Mouse (Mus musculus): ENCODE data around the gene Hoxb9.

Hoxb9 gene

DNA sequence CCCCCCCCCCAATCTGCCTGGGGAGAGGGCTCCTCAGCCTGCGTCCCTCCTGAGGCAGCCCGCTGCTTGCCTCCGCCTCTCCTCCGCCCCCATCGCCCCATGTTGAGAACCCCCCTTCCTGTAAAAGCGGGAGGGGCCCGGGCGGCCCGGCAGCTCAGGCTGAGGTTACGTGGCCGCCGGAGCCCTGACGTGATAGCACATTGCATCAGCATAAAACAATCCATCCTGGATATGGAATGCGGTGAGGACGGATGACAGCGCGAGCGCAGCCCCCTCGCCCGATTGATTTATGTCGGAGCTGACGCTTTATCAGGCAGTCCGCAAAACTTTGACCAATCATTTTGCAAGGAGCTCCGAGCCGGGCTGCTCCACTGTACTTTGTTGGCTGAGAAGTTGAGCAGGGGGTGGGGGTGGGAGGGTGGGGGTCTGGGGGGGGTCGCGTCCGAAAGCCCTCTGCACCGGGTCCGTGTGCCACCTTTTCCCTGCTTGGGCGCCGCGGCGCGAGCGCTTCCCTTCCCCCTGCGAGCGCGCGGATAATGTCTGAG lies at the start of gene Hoxb9:
Gene Hoxb9 (plus strand): TSS at position 462 of the 545 bp plus-strand sequence.
- no peak for DNase-seq

DNA sequence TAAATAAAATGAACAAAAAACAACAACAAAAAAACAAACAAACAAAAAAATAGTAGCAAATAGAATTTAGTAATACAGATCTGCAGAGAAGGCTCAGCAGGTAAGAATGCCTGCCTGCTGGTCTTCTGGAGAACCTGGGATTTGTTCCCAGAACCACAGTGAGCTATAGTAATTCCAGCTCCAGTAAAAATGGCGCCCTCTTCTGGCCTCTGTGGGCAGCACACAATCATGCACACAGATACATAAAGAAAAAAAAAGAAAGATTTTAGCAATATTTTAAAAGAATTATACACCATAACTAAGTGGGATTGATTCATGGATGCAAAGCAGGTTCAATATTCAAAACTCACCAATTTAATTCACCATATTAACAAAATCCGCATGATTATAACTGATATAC lies 47.4 kb upstream of the Hoxb9 start:
- peak in 1 of 2 experiments; percentile 24 for DNase-seq

- no peak for DNase-seq
Observed at GRCm38 (mm10) chr11:96227676-96228075, 43.6 kb upstream of the Hoxb9 start.

- peak; percentile 55 to 57 for DNase-seq
Observed at GRCm38 (mm10) chr11:96234906-96235305, 36.4 kb upstream of the Hoxb9 start.

DNA sequence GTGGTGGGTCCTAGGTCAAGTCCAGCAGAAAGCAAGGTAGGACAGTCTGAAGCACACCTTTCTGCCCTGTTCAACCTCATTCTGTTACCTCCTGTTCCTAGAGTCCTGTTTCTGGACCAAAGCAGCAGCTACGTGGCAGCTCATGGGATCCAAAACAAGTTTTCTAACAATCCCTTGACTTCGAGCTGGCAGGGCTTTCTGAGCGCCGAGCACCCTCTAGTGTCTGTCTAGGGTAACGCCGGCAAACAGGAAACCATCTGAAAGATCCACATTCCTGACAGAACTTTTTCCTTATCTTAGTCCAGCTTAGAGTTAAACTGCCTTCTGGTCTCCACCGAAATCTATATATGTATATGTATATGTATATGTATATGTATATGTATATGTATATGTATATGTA lies 31.0 kb upstream of the Hoxb9 start:
- peak; percentile 53 to 66 for DNase-seq

DNA sequence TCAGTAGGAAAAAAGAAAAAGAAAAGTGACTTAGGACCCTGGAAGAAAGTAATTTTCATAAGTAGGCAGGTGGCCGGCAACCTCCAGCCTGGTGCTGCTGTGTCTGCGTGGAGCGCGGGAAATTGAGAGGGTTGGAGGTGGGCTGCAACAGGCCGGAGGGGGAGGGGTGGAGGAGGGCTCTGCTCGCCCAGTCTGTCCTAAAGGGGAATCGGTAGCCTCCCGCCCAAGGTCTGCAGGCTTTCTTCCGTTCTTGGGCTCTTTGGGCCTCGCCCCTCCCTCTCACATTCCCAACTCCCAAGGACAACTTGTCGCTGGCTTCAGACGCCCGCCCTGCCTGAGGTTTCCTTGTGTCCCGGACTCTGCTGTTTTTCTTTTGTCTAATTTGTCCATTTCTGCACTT lies 20.4 kb upstream of the Hoxb9 start:
- no peak for DNase-seq

- DNase-seq = no peak
Observed at GRCm38 (mm10) chr11:96251480-96252031, 19.7 kb upstream of the Hoxb9 start.

- no peak for DNase-seq
Observed at GRCm38 (mm10) chr11:96252541-96253120, 18.6 kb upstream of the Hoxb9 start.

GRCm38 (mm10) chr11:96254221-96254620 lies 17.0 kb upstream of the Hoxb9 start:
- no peak for DNase-seq

DNA sequence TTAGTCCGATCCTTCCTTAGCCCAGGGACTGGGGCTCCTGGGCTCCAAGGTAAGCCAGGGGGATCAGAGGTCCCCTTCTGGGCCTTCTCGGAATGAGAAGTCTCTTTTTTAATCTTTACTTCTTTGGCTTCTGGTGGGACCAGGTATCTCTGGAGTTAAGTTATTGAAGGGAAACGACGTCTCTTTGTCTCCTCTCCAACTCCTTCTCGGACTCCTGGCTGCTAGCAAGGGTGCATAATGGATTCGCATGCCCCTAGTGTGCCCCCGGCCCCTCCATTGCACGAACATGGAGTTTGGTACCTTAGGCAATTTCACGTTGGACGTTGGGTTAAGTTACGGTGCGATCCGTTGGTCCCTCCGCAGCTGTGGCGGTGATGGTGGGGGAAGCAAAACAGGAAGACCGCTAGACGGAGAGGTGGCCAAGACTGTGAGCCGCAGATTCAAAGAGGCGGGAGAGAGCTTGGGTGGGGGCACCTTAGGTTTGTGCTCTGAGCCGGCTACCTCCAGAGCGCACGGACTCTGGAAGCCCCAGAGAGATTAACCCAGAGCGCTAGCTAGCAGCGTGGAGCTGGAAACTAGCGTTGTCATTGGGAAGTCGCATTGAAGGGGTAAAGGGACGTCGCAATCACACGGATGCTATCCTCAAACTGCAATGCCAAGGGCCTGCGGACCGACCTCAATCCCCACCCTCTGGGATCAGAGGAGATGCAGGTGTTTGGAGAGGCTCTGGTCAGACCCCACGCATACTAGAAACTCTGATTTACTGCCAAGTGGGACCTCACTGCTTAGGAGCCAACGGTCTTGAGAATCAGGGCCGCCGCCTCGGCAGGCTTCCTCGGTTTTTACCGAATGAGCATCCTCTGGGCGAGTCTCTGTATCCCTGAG lies 15.9 kb upstream of the Hoxb9 start:
- DNase-seq = no peak

DNA sequence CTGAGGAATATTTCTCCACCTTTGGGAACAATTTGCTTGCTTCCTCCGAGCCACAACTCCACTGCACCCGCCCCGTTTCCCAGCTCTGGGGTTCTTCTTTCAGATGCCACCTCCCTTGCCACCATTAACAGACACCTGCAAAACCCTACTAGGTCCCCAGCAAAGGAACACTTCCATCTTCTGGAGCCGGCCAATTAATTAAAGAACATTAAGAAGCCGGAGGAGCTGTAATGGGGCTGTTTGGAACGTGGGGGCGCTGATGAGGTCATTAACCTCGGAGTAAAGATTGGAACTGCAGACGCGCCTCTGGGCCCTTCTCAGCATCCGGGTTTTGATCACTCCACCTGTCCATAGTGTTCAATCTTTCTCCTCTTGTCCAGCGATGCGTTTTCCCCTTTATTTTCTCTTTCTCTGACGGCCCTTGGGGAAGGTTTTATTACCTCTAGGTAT lies 15.2 kb upstream of the Hoxb9 start:
- no peak for DNase-seq

GRCm38 (mm10) chr11:96257141-96257540 lies 14.1 kb upstream of the Hoxb9 start:
- DNase-seq = no peak

GRCm38 (mm10) chr11:96259038-96259437 lies 12.2 kb upstream of the Hoxb9 start:
- DNase-seq = no peak

GRCm38 (mm10) chr11:96259511-96259910 lies 11.7 kb upstream of the Hoxb9 start:
- DNase-seq = no peak

GRCm38 (mm10) chr11:96260310-96260970 lies 10.8 kb upstream of the Hoxb9 start:
- no peak for DNase-seq

DNA sequence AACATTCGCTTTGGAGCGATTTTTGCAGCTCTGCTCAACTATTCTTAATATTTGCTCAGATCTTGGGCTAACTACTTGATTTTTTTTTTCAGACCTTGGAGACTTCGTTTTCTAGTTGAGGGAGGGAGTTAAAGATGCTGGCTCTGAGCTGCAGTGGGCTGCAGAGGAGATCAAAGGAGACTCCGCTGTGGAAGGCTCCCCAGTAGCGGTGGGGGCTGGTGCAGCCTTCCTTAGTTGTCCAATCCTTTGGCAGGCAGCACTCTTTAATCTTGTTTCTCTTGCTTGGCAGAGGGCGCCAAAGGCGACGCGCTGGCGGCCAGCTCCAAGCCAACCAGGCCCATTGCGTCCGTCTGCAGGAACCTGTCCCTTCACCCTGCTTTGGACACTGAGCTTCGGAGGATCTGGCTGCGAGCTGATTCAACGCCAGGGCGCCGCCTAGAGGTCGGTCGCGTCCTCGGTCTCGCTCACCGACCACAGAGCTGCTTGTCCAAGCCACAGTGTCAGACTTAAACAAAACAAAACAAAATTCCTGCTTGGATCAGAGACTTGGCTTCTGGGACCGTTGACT lies 9.8 kb upstream of the Hoxb9 start:
- peak; percentile 61 to 80 for DNase-seq

- no peak for DNase-seq
Observed at GRCm38 (mm10) chr11:96262262-96262830, 8.9 kb upstream of the Hoxb9 start.

DNA sequence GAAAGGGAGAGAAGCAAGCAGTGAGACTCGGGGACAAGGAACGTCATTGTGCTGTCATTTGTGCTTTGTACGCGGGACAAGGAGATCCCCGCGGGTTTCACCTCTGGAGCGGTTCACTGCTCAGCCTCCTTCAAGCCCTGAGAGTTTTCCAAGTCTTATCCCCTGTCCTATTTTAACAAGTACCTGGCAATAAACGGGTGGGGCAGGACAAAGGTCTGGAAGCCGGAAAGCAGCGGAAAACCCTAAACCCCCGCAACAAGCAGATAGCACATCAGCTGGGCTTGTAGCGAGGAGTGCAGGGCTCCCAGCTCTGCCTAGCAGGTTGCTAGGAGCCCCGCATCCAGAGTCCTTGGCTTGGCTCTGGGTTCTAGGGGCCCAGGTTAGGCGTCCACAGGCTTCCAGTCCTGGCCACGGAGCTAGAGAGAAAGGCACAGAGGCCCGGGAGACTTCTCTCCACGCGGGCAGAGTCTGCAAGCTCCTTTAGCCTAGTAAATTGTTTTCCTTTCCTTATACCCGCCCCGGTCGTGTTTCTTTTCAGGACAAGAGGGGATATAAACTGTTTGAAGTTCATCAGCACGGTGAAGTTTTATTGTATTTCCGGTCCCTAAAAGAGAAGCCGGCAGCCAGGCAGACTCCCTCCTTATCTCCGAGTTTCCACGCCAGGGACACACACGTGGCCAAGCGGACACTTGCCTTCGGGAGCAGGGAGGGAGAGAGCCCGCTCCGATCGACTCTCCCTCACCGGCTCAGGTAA lies 7.4 kb upstream of the Hoxb9 start:
- DNase-seq = no peak

DNA sequence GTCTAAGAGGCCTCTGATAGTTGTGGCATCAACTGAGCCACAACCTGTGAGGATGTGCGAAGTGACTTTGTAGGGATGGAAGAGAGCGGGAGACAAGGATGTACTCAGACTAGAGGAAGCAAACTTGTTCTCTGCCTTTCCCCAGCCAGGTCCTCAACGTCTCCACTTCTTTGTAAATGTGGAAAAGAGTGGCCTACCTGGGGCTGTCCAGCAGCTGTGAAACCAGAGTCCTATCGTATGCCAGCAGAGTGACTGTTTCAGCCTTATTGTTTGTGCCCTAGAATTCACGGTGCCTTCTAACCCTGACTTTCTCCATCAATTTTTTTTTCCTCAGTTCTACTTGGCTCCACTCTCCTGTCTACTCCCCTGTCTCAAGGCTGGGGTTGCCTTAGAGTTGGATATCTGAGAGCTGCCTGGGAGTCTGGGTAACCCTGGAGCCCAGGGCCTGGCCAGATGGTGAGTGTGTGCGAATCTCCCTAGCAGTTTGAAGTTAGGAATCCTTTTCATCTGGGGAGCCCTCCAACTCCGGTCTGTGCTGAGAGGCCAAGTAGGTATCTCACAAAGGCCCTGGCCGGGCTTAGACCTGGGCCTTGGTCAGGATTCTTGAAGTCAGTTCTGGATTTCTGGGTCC lies 6.8 kb upstream of the Hoxb9 start:
- DNase-seq = no peak

DNA sequence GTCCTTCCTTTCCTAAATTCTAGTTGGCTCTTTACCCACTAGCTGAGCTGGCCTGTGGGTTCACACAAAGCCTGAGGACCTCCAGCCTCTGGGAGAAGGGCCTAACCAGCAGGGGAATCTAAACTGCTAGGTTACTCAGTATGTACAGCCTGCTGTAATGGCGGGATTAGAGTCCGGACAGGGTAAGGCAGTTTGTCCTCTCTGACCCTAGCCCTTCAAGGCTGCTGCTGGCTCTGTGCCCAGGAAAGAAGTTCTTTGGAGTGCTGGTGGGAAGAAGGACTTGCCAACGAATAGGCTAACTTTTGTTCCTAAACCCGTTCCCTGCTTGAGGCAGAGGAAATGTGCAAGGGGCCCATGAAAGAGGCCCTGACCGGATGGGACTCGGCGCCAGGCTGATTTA lies 5.3 kb upstream of the Hoxb9 start:
- DNase-seq = no peak

Measured in cerebellum, postnatal 14 days (tissue).